8 mouse cellular contexts compared by ENCODE assay signal in the genomic region with DNA sequence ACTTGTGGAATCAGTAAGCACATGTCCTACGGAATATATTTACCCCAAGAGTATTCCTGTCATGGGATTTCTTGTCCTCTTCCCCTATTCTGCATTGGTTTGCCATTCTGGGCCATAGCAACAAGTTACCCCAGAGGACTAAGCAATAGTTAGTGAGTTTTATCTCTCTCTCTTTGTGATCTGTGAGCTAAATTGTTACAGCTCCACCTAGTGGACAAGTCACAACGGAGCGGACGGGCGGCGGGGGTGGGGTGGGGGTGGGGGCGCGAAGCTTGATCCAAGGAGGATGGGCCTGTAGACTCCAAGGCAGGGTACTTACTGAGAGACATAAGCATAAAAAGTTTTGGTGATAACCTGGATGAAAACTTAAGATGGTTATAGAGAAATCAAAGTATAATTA.
DNase-seq lines count a peak whose midpoint lies in the region; ATAC-seq lines count a peak whose summit lies in the region.

No protein-coding gene starts in this region.

- H3K4me3 ChIP-seq in forebrain, embryonic 16.5 days (replicated peaks; ENCODE audit: low read length), result no peak overlapping the region

- peak; percentile 65; the same call in 1 of the 2 replicates for ATAC-seq in frontal cortex, adult (ENCODE audit: low TSS enrichment)
- 0 out of 2 replicates have a peak, but pooled peaks have one; percentile 36 for ATAC-seq in forebrain, embryonic 16.5 days
- ATAC-seq in monocyte, adult 5-6 weeks (replicated peaks; ENCODE audit: insufficient number of reproducible peaks, low FRiP score, low TSS enrichment, poor library complexity, severe bottlenecking), result no peak

- DNase-seq in frontal cortex, postnatal 14 days (ENCODE audit: low spot score in 2 of 2), result no peak
- DNase-seq in lung, postnatal 10 days, result peak; percentile 19
- no peak for DNase-seq in lung, adult 18-20 months
- DNase-seq in retina, adult 2 months (ENCODE audit: low read depth, low spot score), result peak; percentile 2
- DNase-seq in urinary bladder, postnatal 4 days (ENCODE audit: low spot score in 2 of 2), result no peak

- no peaks in the 10 kb centered on the region for H3K36me3 ChIP-seq in forebrain, embryonic 16.5 days (ENCODE audit: control insufficient read depth, insufficient read depth)

- H3K27ac ChIP-seq in forebrain, embryonic 16.5 days (ENCODE audit: low read length), result no peak overlapping the region

- no peaks in the 10 kb centered on the region for H3K9me3 ChIP-seq in forebrain, embryonic 16.5 days (ENCODE audit: control insufficient read depth, low read length)

- H3K4me2 ChIP-seq in forebrain, embryonic 16.5 days (ENCODE audit: low read length), result no peak overlapping the region

- no peaks in the 10 kb centered on the region for H3K4me1 ChIP-seq in forebrain, embryonic 16.5 days (replicated peaks; ENCODE audit: control insufficient read depth, insufficient read depth, low read length)

- no peak overlapping the region for H3K9ac ChIP-seq in forebrain, embryonic 16.5 days (replicated peaks; ENCODE audit: low read depth, low read length)

- H3K27me3 ChIP-seq in forebrain, embryonic 16.5 days (replicated peaks; ENCODE audit: control insufficient read depth, insufficient read depth, low read length), result no peaks in the 10 kb centered on the region

- WGBS in forebrain, embryonic 16.5 days, result 6% methylated on average over 8 of the region's 8 CpGs

Comparison
In these comparisons a context has a peak if more than half of its experiments do, and no peak if none do; other contexts are left out.
1. DNase-seq: peak in lung, postnatal 10 days (single experiment) and retina, adult 2 months (single experiment); none in frontal cortex, postnatal 14 days (0 of 2), lung, adult 18-20 months (0 of 2) and urinary bladder, postnatal 4 days (0 of 2).